Mouse (Mus musculus): ENCODE measurements around the gene Garnl3. TPM values are rescaled to one million over a fixed set of nuclear protein-coding genes. Genes with fewer than 3 reads are reported as not detected.
A peak's percentile ranks its signal among the peaks of the same experiment; 100 is the strongest.

The Garnl3 gene
- total and polyA plus RNA-seq, 3 experiments = 0.08 to 0.19 TPM; not detected in 1

DNA sequence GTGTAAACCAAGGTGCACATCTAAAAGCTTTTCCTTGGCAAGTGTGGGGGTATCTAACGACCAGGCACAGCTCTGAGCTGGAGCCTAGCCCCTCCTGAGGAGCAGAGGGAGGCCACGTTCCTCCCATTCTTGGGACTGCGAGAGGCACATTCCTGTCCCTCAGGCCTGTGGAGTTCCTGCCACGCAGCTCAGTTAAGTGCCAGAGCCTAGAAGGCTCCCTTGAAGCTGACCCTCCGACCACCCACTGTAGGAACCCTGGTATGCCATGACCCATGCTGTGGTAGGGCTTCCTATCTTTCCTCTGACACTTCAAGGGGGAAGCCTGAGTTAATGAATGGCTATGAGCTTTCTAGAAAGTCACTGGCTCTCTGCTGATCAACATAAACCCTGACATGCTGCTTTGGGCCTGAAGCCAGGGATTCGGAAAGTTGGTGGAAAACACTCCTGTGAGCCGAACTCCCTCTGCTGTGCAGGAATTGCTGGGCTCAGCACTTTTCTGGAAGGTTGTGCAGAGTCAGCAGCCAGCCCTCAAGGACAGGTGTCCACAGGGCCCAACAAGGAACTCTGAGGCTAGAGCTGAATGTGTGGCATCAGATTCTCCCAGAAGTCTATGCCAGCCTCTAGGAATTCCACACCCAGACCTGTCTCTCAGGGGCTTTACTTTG, 34.4 kb upstream of the Garnl3 start:
- TF ChIP-seq MAFK (IDR thresholded peaks at IDR 0.05; ENCODE audit: insufficient replicate concordance, low read length) (peak; percentile 48; the same call in 1 of the 2 replicates), E2F4 (IDR thresholded peaks at IDR 0.05; ENCODE audit: insufficient replicate concordance, low read depth, low read length) (no peak)
- no peaks in the 10 kb centered on the region for H3K27me3 ChIP-seq (replicated peaks)
- no peaks in the 10 kb centered on the region for H3K9me3 ChIP-seq (replicated peaks; ENCODE audit: low read length)
- no peak overlapping the region for H3K4me2 ChIP-seq (ENCODE audit: insufficient read depth, low read depth, poor library complexity, severe bottlenecking)
- no peak overlapping the region for H3K9ac ChIP-seq (ENCODE audit: insufficient read depth, low read depth)
- in situ Hi-C loops (cut with MboI; ENCODE audit: low pct_ligation_motif_present, low pct_unique_long_range_greater_than_20kb, low sequenced_read_pairs) = no loop called here
- H3K4me3 ChIP-seq (replicated peaks in 1 of 3; ENCODE audit: low read depth in 2 of 3, low read length in 2 of 3, poor library complexity in 1 of 3) = no peak overlapping the region
- H3K79me2 ChIP-seq (replicated peaks; ENCODE audit: control insufficient read depth, extremely low read depth, insufficient read depth, poor library complexity, severe bottlenecking) = no peaks in the 10 kb centered on the region
- no peak for DNase-seq (ENCODE audit: extremely low read depth)
- dilution Hi-C loops (cut with MboI; ENCODE audit: extremely low pct_ligation_motif_present, extremely low pct_unique_long_range_greater_than_20kb, low sequenced_read_pairs) = no loop called here
- peaks cover 0 to 9% of the 10 kb centered on the region in 2 experiments for H3K36me3 ChIP-seq (replicated peaks in 1 of 2; ENCODE audit: control insufficient read depth in 1 of 2, insufficient read depth in 1 of 2, low read length in 1 of 2)
- no peak overlapping the region for H3K27ac ChIP-seq (ENCODE audit: insufficient read depth, low read depth)
- peaks cover 0 to 6% of the 10 kb centered on the region in 2 experiments; a peak in 1 of 4 replicates for H3K4me1 ChIP-seq (ENCODE audit: control insufficient read depth in 1 of 2, insufficient read depth in 2 of 2)

DNA sequence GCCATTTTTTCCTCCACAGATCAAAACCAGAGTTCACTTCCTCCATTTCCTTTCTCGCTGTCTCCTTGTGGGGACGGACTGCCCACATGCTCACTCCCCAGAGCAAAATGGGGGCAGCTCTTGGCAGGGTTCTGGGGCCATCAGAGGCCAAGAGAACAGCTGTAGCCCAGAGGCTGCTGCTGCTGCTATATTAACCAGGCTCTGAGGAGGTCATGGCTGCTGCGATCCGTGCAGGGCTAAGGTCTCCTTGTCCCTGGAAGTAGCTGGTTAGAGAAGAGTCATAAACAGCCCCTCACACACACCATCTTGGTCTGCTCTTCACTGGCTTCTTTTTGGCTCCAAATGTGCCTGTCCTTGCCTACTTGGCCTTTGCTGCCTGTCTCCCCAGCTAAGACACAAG, 33.8 kb upstream of the Garnl3 start:
- no peak overlapping the region for H3K4me2 ChIP-seq (ENCODE audit: insufficient read depth, low read depth, poor library complexity, severe bottlenecking)
- in situ Hi-C loops (cut with MboI; ENCODE audit: low pct_ligation_motif_present, low pct_unique_long_range_greater_than_20kb, low sequenced_read_pairs) = no loop called here
- H3K9me3 ChIP-seq (replicated peaks; ENCODE audit: low read length) = no peaks in the 10 kb centered on the region
- TF ChIP-seq TCF12 (IDR thresholded peaks at IDR 0.05; ENCODE audit: low read depth, low read length) = no peak
- no peak for TF ChIP-seq UBTF (IDR thresholded peaks at IDR 0.05; ENCODE audit: low read depth, low read length)
- no peak for TF ChIP-seq ETS1 (conservative IDR thresholded peaks at IDR 0.05; ENCODE audit: low read depth, low read length)
- TF ChIP-seq POLR2AphosphoS2 (IDR thresholded peaks at IDR 0.05; ENCODE audit: low read depth, low read length) = no peak
- TF ChIP-seq CHD1 (IDR thresholded peaks at IDR 0.05; ENCODE audit: low read depth, low read length) = no peak
- TF ChIP-seq HCFC1 (IDR thresholded peaks at IDR 0.05; ENCODE audit: low read depth, low read length) = no peak
- no peak for TF ChIP-seq TBP (conservative IDR thresholded peaks at IDR 0.05; ENCODE audit: low read depth, low read length)
- no peak for TF ChIP-seq GABPA (IDR thresholded peaks at IDR 0.05; ENCODE audit: insufficient replicate concordance, low read depth, low read length)
- no peak for TF ChIP-seq ZMIZ1 (IDR thresholded peaks at IDR 0.05; ENCODE audit: low read depth, low read length)
- no peak for TF ChIP-seq CHD2 (IDR thresholded peaks at IDR 0.05; ENCODE audit: low read length)
- TF ChIP-seq IRF4 (IDR thresholded peaks at IDR 0.05; ENCODE audit: low read depth, low read length) = no peak
- TF ChIP-seq RAD21 (IDR thresholded peaks at IDR 0.05; ENCODE audit: low read depth, low read length) = no peak
- no peak for TF ChIP-seq RCOR1 (conservative IDR thresholded peaks at IDR 0.05; ENCODE audit: low read depth, low read length)
- no peak for TF ChIP-seq KAT2A (IDR thresholded peaks at IDR 0.05; ENCODE audit: insufficient replicate concordance, low read length)
- no peak for TF ChIP-seq POLR2A (IDR thresholded peaks at IDR 0.05; ENCODE audit: low read depth, low read length)
- TF ChIP-seq JUN (IDR thresholded peaks at IDR 0.05; ENCODE audit: insufficient read depth, low read depth, low read length) = no peak
- TF ChIP-seq MXI1 (IDR thresholded peaks at IDR 0.05; ENCODE audit: low read depth, low read length) = no peak
- no peak for TF ChIP-seq ZKSCAN1 (IDR thresholded peaks at IDR 0.05; ENCODE audit: borderline replicate concordance, low read depth, low read length)
- no peak for TF ChIP-seq PAX5 (IDR thresholded peaks at IDR 0.05; ENCODE audit: low read length)
- TF ChIP-seq JUND (conservative IDR thresholded peaks at IDR 0.05; ENCODE audit: low read depth, low read length) = no peak
- no peaks in the 10 kb centered on the region for H3K27me3 ChIP-seq (replicated peaks)
- H3K36me3 ChIP-seq (replicated peaks in 1 of 2; ENCODE audit: control insufficient read depth in 1 of 2, insufficient read depth in 1 of 2, low read length in 1 of 2) = peaks cover 0 to 6% of the 10 kb centered on the region in 2 experiments
- no peak overlapping the region for H3K4me3 ChIP-seq (replicated peaks in 1 of 3; ENCODE audit: low read depth in 2 of 3, low read length in 2 of 3, poor library complexity in 1 of 3)
- H3K4me1 ChIP-seq (ENCODE audit: control insufficient read depth in 1 of 2, insufficient read depth in 2 of 2) = peaks cover 0 to 12% of the 10 kb centered on the region in 2 experiments; a peak in 1 of 4 replicates
- no peaks in the 10 kb centered on the region for H3K79me2 ChIP-seq (replicated peaks; ENCODE audit: control insufficient read depth, extremely low read depth, insufficient read depth, poor library complexity, severe bottlenecking)
- dilution Hi-C loops (cut with MboI; ENCODE audit: extremely low pct_ligation_motif_present, extremely low pct_unique_long_range_greater_than_20kb, low sequenced_read_pairs) = no loop called here
- H3K27ac ChIP-seq (ENCODE audit: insufficient read depth, low read depth) = no peak overlapping the region
- no peak for DNase-seq (ENCODE audit: extremely low read depth)
- no peak overlapping the region for H3K9ac ChIP-seq (ENCODE audit: insufficient read depth, low read depth)

Data from CH12.LX (cell line).